8 mouse cellular contexts compared by ENCODE assay signal in genomic region chr2:120076076-120076705, GRCm38 (mm10). TPM values are rescaled to one million over a fixed set of nuclear protein-coding genes. Genes with fewer than 3 reads are reported as not detected.
DNase-seq lines count a peak whose midpoint lies in the region; ATAC-seq lines count a peak whose summit lies in the region.

No protein-coding gene starts in this region.

- peaks cover 24% of the 10 kb centered on the region for H3K27me3 ChIP-seq in lung, embryonic 15.5 days

- H3K27ac ChIP-seq in lung, embryonic 15.5 days: no peak overlapping the region

- peak; percentile 36 for DNase-seq in layer of hippocampus, adult 11-12 months (ENCODE audit: low spot score)
- DNase-seq in layer of hippocampus, postnatal 36 days: no peak
- DNase-seq in embryo, embryonic 9.5 days (ENCODE audit: extremely low spot score): peak; percentile 60
- peak; percentile 70 to 72 for DNase-seq in heart, postnatal 10 days
- DNase-seq in kidney, postnatal 14 days: peak; percentile 73
- peak; percentile 54 for DNase-seq in ovary, postnatal 14 days (ENCODE audit: low spot score)
- DNase-seq in urinary bladder, postnatal 25 days (ENCODE audit: low spot score): peak; percentile 60

- H3K9me3 ChIP-seq in lung, embryonic 15.5 days: no peaks in the 10 kb centered on the region

- H3K36me3 ChIP-seq in lung, embryonic 15.5 days: no peaks in the 10 kb centered on the region

- intact Hi-C loops in heart, postnatal 10 days (cut with DNase I): no loop called here

- 0 out of 2 replicates have a peak, but pooled peaks cover 4% of the 10 kb centered on the region for H3K4me1 ChIP-seq in lung, embryonic 15.5 days

- H3K4me2 ChIP-seq in lung, embryonic 15.5 days: peak overlapping the region; percentile 53

- 1% methylated on average over 36 of the region's 36 CpGs for WGBS in lung, embryonic 15.5 days

- ATAC-seq in lung, embryonic 15.5 days (ENCODE audit: borderline replicate concordance, extremely low read depth, low FRiP score, low TSS enrichment): peak; percentile 60; the same call in 1 of the 2 replicates

- H3K9ac ChIP-seq in lung, embryonic 15.5 days: no peak overlapping the region; the same call in 1 of the 2 replicates

- H3K4me3 ChIP-seq in lung, embryonic 15.5 days: peak overlapping the region; percentile 23

RNA-seq across cellular contexts. Expression of gene Pla2g4b, which starts 43.0 kb away (rescaled TPM):
- total RNA-seq in layer of hippocampus, postnatal 36 days (2021): 1 to 10 TPM; 5.7 to 6.8 TPM
- 1 to 10 TPM; 1.7 to 1.8 TPM for total RNA-seq in heart, postnatal 10 days (2021)
- polyA plus RNA-seq in lung, embryonic 15.5 days (2015; fragmentation: Nextera tagmentation; extraction: Ambion mirVana): 1.0 and 1.3 TPM in 2 replicates

RNA-seq across cellular contexts. Expression of gene Gm28042, which starts 48.9 kb away (rescaled TPM):
- total RNA-seq in layer of hippocampus, postnatal 36 days (2021): 1 to 10 TPM; 2.0 to 2.8 TPM
- under 1 TPM; 0.74 to 0.93 TPM for total RNA-seq in heart, postnatal 10 days (2021)
- polyA plus RNA-seq in lung, embryonic 15.5 days (2015; fragmentation: Nextera tagmentation; extraction: Ambion mirVana): 2.1 and 3.1 TPM in 2 replicates

RNA-seq across cellular contexts. Expression of gene Jmjd7, which starts 48.9 kb away (rescaled TPM):
- 1 to 10 TPM; 4.6 to 6.1 TPM for total RNA-seq in layer of hippocampus, postnatal 36 days (2021)
- total RNA-seq in heart, postnatal 10 days (2021): 10 to 100 TPM; 10.8 to 11.4 TPM
- polyA plus RNA-seq in lung, embryonic 15.5 days (2015; fragmentation: Nextera tagmentation; extraction: Ambion mirVana): 20.0 and 21.2 TPM in 2 replicates

Comparison
In these comparisons a context has a peak if more than half of its experiments do, and no peak if none do; other contexts are left out.
1. DNase-seq: peak in layer of hippocampus, adult 11-12 months (single experiment), embryo, embryonic 9.5 days (single experiment), heart, postnatal 10 days (2 of 2), kidney, postnatal 14 days (single experiment), ovary, postnatal 14 days (single experiment) and urinary bladder, postnatal 25 days (single experiment); none in layer of hippocampus, postnatal 36 days (0 of 2).